Mouse (Mus musculus) kidney, embryonic 16.5 days (tissue): ENCODE measurements around the gene Evx1. TPM values are rescaled to one million over a fixed set of nuclear protein-coding genes. Genes with fewer than 3 reads are reported as not detected.

ENCODE experiments used
- polyA plus RNA-seq: library from polyadenylated mRNA; unstranded; fragments of >200 nt; fragmentation: Nextera tagmentation; extraction: Ambion mirVana; gene quantifications from 2 replicates; pipeline ENCODE4 v1.2.1, GENCODE M21; 2015

The Evx1 gene
- polyA plus RNA-seq, 1 experiment from 2014 or later, result not detected

Other genes with a start within 250 kb of the Evx1 start
- gene Hoxa1, start 155.2 kb upstream of the Evx1 start, polyA plus RNA-seq, result 0.81 and 0.82 TPM in 2 replicates
- gene Hoxa2, start 148.7 kb upstream of the Evx1 start, polyA plus RNA-seq, result 2.1 and 2.6 TPM in 2 replicates
- gene 5730596B20Rik, start 136.0 kb upstream of the Evx1 start, polyA plus RNA-seq, result 1.7 and 2.5 TPM in 2 replicates
- gene Hoxa4, start 121.7 kb upstream of the Evx1 start, polyA plus RNA-seq, result 1.2 and 1.4 TPM in 2 replicates
- gene Hoxa5, start 108.9 kb upstream of the Evx1 start, polyA plus RNA-seq, result 9.0 and 9.5 TPM in 2 replicates
- 2.9 and 3.8 TPM in 2 replicates for gene Hoxa6, start 104.8 kb upstream of the Evx1 start, polyA plus RNA-seq
- 8.2 and 10.8 TPM in 2 replicates for gene Hoxa3, start 100.2 kb upstream of the Evx1 start, polyA plus RNA-seq
- gene Gm28308, start 100.2 kb upstream of the Evx1 start, polyA plus RNA-seq, result not detected in 2 replicates
- gene Hoxa7, start 91.6 kb upstream of the Evx1 start, polyA plus RNA-seq, result 25.7 and 27.5 TPM in 2 replicates
- 56.6 and 56.8 TPM in 2 replicates for gene Hoxa9, start 82.4 kb upstream of the Evx1 start, polyA plus RNA-seq
- gene Hoxa10, start 72.6 kb upstream of the Evx1 start, polyA plus RNA-seq, result 147 and 154 TPM in 2 replicates
- gene Hoxa11, start 67.7 kb upstream of the Evx1 start, polyA plus RNA-seq, result 27.9 and 31.8 TPM in 2 replicates
- 0.15 TPM in 2 replicates for gene Hoxa13, start 52.6 kb upstream of the Evx1 start, polyA plus RNA-seq